ENCODE assay signal across 19 mouse cellular contexts in the genomic region with DNA sequence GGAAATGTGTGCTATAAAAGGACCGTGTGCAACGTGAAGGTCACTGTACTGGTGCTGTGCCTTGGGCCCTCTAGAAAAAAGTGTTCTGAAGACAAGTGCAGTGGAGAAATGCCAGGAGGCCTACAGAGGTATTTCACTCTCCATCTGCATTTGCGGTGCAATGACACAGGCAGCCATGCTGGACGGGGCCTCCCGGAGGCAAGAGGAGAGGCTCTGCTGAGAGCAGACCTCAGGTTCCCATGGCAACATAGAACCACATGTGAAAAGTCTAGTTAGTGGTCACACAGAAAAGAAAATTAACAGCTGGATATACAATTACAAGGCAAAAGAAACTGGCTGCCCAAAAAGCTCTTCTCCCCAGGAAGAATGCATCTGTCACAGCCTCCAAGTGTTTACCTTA.
DNase-seq lines count a peak whose midpoint lies in the region; ATAC-seq and TF ChIP-seq lines count a peak whose summit lies in the region.
"Had no signal": no experiment of that assay in that cellular context is flagged by ENCODE, and none has a peak within 500 bp of the region (broad histone marks: within the 10 kb centered on the region; RNA-seq: fewer than 3 reads in every experiment).

No protein-coding gene starts in this region.

- WGBS in limb, embryonic 11.5 days = 71% methylated on average over 5 of the region's 5 CpGs
- WGBS in limb, embryonic 10.5 days = 74% methylated on average over 5 of the region's 5 CpGs
- WGBS in limb, embryonic 14.5 days = 44% methylated on average over 5 of the region's 5 CpGs

- peak; percentile 31 for DNase-seq in limb, embryonic 11.5 days (ENCODE audit: low spot score)
- no peak for DNase-seq in limb, embryonic 10.5 days (ENCODE audit: low spot score)
- DNase-seq in brain, adult 2 months (ENCODE audit: low read depth, low spot score) = peak; percentile 16
- DNase-seq in embryo, embryonic 10.5 days (ENCODE audit: low spot score) = peak; percentile 25
- DNase-seq in limb, embryonic 14.5 days (ENCODE audit: low spot score) = peak; percentile 27
- DNase-seq in c-Kit-positive CD71-positive TER-119-positive erythroid progenitor cells, embryonic 14.5 days (ENCODE audit: low spot score) = no peak
- DNase-seq: cerebellum, adult 11 months; cerebellum, postnatal 14 days; gastrocnemius, postnatal 14 days; heart, postnatal 36 days; left cerebral cortex, postnatal 4 days; lung, postnatal 10 days had no signal

- H3K4me1 ChIP-seq in limb, embryonic 11.5 days (ENCODE audit: control insufficient read depth, insufficient read depth, low read length) = no peaks in the 10 kb centered on the region
- peaks cover 13% of the 10 kb centered on the region for H3K4me1 ChIP-seq in limb, embryonic 10.5 days
- 0 out of 2 replicates have a peak, but pooled peaks cover 6% of the 10 kb centered on the region for H3K4me1 ChIP-seq in limb, embryonic 14.5 days (ENCODE audit: control insufficient read depth, insufficient read depth, low read length)
- H3K4me1 ChIP-seq: embryonic facial prominence, embryonic 15.5 days had no signal

- no peak for ATAC-seq in limb, embryonic 11.5 days (ENCODE audit: insufficient number of reproducible peaks, low FRiP score, low TSS enrichment, low read depth)
- peak; percentile 56; the same call in 1 of the 2 replicates for ATAC-seq in limb, embryonic 14.5 days (ENCODE audit: low FRiP score, low read depth)
- ATAC-seq in megakaryocyte progenitor cell, adult 5-6 weeks (replicated peaks; ENCODE audit: poor library complexity) = no peak
- ATAC-seq: intestine, embryonic 15.5 days had no signal

- no peaks in the 10 kb centered on the region for H3K36me3 ChIP-seq in limb, embryonic 11.5 days (ENCODE audit: control insufficient read depth, insufficient read depth, low read length)
- H3K36me3 ChIP-seq in limb, embryonic 10.5 days = no peaks in the 10 kb centered on the region
- H3K36me3 ChIP-seq in limb, embryonic 14.5 days (ENCODE audit: control insufficient read depth, insufficient read depth, low read length) = no peaks in the 10 kb centered on the region
- H3K36me3 ChIP-seq: embryonic facial prominence, embryonic 15.5 days; forebrain, embryonic 10.5 days; heart, embryonic 10.5 days; intestine, embryonic 15.5 days had no signal

- TF ChIP-seq POLR2A in limb, embryonic 14.5 days (IDR thresholded peaks at IDR 0.05; ENCODE audit: borderline replicate concordance, extremely low read depth, insufficient read depth, insufficient read length) = no peak

- H3K9ac ChIP-seq in limb, embryonic 11.5 days (ENCODE audit: low read length) = no peak overlapping the region
- H3K9ac ChIP-seq in limb, embryonic 14.5 days (ENCODE audit: low read depth, low read length, severe bottlenecking) = no peak overlapping the region
- H3K9ac ChIP-seq: embryonic facial prominence, embryonic 15.5 days; intestine, embryonic 15.5 days; liver, embryonic 14.5 days had no signal

- H3K9me3 ChIP-seq in limb, embryonic 11.5 days (ENCODE audit: control insufficient read depth, low read length) = no peaks in the 10 kb centered on the region
- H3K9me3 ChIP-seq in limb, embryonic 10.5 days (replicated peaks) = no peaks in the 10 kb centered on the region
- H3K9me3 ChIP-seq in limb, embryonic 14.5 days (ENCODE audit: control insufficient read depth, low read length) = no peaks in the 10 kb centered on the region
- H3K9me3 ChIP-seq: embryonic facial prominence, embryonic 15.5 days; forebrain, embryonic 10.5 days; heart, embryonic 10.5 days; intestine, embryonic 15.5 days had no signal

- no peak overlapping the region for H3K4me2 ChIP-seq in limb, embryonic 11.5 days (ENCODE audit: low read depth, severe bottlenecking)
- no peak overlapping the region for H3K4me2 ChIP-seq in limb, embryonic 14.5 days (replicated peaks; ENCODE audit: low read depth, low read length, severe bottlenecking)
- H3K4me2 ChIP-seq: embryonic facial prominence, embryonic 15.5 days; intestine, embryonic 15.5 days had no signal

- no peak overlapping the region for H3K27ac ChIP-seq in limb, embryonic 11.5 days (replicated peaks; ENCODE audit: low read depth, low read length)
- H3K27ac ChIP-seq in limb, embryonic 10.5 days = no peak overlapping the region
- no peak overlapping the region for H3K27ac ChIP-seq in limb, embryonic 14.5 days (replicated peaks; ENCODE audit: low read depth, low read length)
- H3K27ac ChIP-seq: embryonic facial prominence, embryonic 15.5 days; forebrain, embryonic 10.5 days; heart, embryonic 10.5 days; intestine, embryonic 15.5 days; kidney, postnatal 0 days; liver, embryonic 14.5 days had no signal

- H3K4me3 ChIP-seq in limb, embryonic 11.5 days (ENCODE audit: low read depth, low read length) = no peak overlapping the region
- H3K4me3 ChIP-seq in limb, embryonic 10.5 days = no peak overlapping the region
- H3K4me3 ChIP-seq in limb, embryonic 14.5 days (replicated peaks; ENCODE audit: low read length) = no peak overlapping the region
- H3K4me3 ChIP-seq: embryonic facial prominence, embryonic 15.5 days; forebrain, embryonic 10.5 days; heart, embryonic 10.5 days; intestine, embryonic 15.5 days had no signal

- no peaks in the 10 kb centered on the region for H3K27me3 ChIP-seq in limb, embryonic 11.5 days (ENCODE audit: control insufficient read depth, insufficient read depth, low read length)
- H3K27me3 ChIP-seq in limb, embryonic 10.5 days (ENCODE audit: low read depth, poor library complexity, severe bottlenecking) = no peaks in the 10 kb centered on the region
- no peaks in the 10 kb centered on the region for H3K27me3 ChIP-seq in limb, embryonic 14.5 days (ENCODE audit: control insufficient read depth, insufficient read depth, low read length)
- H3K27me3 ChIP-seq: embryonic facial prominence, embryonic 15.5 days; intestine, embryonic 15.5 days had no signal

Comparison
In these comparisons a context has a peak if more than half of its experiments do, and no peak if none do; other contexts are left out.
1. DNase-seq: peak in limb, embryonic 11.5 days (single experiment), brain, adult 2 months (single experiment), embryo, embryonic 10.5 days (single experiment) and limb, embryonic 14.5 days (single experiment); none in limb, embryonic 10.5 days (single experiment) and c-Kit-positive CD71-positive TER-119-positive erythroid progenitor cells, embryonic 14.5 days (single experiment).